Mouse (Mus musculus) myocyte (in vitro differentiated cells): ENCODE measurements around the gene Ern1.

ENCODE experiments used
- CEBPB ChIP-seq: IDR thresholded peaks from 2 replicates; pipeline ENCODE4 v1.6.1; 2011; ENCODE audit warnings: mild to moderate bottlenecking, moderate library complexity; ENCODE audit not compliant: poor library complexity, insufficient read depth, severe bottlenecking
- E2F4 ChIP-seq: IDR thresholded peaks from one replicate; pipeline ENCODE4 v1.6.1; 2011; ENCODE audit warnings: mild to moderate bottlenecking, control low read depth, moderate library complexity; ENCODE audit not compliant: insufficient read depth
- MAX ChIP-seq: IDR thresholded peaks from one replicate; pipeline ENCODE4 v1.6.1; 2011; ENCODE audit warnings: low read depth, mild to moderate bottlenecking, control low read depth
- MYOD1 ChIP-seq, 3 experiments: IDR thresholded peaks; one replicate each; pipeline ENCODE4 v1.6.1; 2011; ENCODE audit warnings: control low read depth in 2 of 3, low read depth in 2 of 3, mild to moderate bottlenecking in 2 of 3, moderate library complexity in 1 of 3; ENCODE audit not compliant: insufficient read length in 2 of 3, control insufficient read depth in 1 of 3
- MYOG ChIP-seq, 3 experiments: IDR thresholded peaks; one replicate each; pipeline ENCODE4 v1.6.1; 2011; ENCODE audit warnings: control low read depth in 2 of 3, low read depth in 2 of 3, mild to moderate bottlenecking in 2 of 3; ENCODE audit not compliant: insufficient read length in 2 of 3, control insufficient read depth in 1 of 3, insufficient read depth in 1 of 3
- POLR2A ChIP-seq: IDR thresholded peaks from one replicate; pipeline ENCODE4 v1.6.1; 2011; ENCODE audit warnings: low read depth, mild to moderate bottlenecking, control low read depth, moderate library complexity; ENCODE audit not compliant: insufficient read length
- POLR2AphosphoS2 ChIP-seq: IDR thresholded peaks from one replicate; pipeline ENCODE4 v1.6.1; 2011; ENCODE audit warnings: low read depth, control low read depth; ENCODE audit not compliant: insufficient read length
- REST ChIP-seq: IDR thresholded peaks from one replicate; pipeline ENCODE4 v1.6.1; 2011; ENCODE audit warnings: mild to moderate bottlenecking, control low read depth, moderate library complexity; ENCODE audit not compliant: insufficient read depth, insufficient read length
- SRF ChIP-seq: IDR thresholded peaks from one replicate; pipeline ENCODE4 v1.6.1; 2011; ENCODE audit warnings: low read depth; ENCODE audit not compliant: control insufficient read depth, insufficient read length
- TCF12 ChIP-seq: IDR thresholded peaks from one replicate; pipeline ENCODE4 v1.6.1; 2011; ENCODE audit warnings: mild to moderate bottlenecking, control low read depth; ENCODE audit not compliant: poor library complexity, insufficient read depth, severe bottlenecking
- TCF3 ChIP-seq: IDR thresholded peaks from one replicate; pipeline ENCODE4 v1.6.1; 2011; ENCODE audit warnings: low read depth, control low read depth; ENCODE audit not compliant: insufficient read length
- USF1 ChIP-seq: IDR thresholded peaks from one replicate; pipeline ENCODE4 v1.6.1; 2011; ENCODE audit warnings: low read depth, mild to moderate bottlenecking, control low read depth, moderate library complexity

- TF ChIP-seq E2F4 (no peak), POLR2A (no peak), MAX (no peak), TCF12 (no peak), TCF3 (no peak), USF1 (no peak), CEBPB (no peak), MYOD1 (IDR thresholded peaks at IDR 0.05; ENCODE audit: control insufficient read depth in 1 of 3, insufficient read length in 2 of 3, low read depth in 2 of 3) (no peak), SRF (no peak), REST (no peak), MYOG (IDR thresholded peaks at IDR 0.05; ENCODE audit: control insufficient read depth in 1 of 3, insufficient read depth in 1 of 3, insufficient read length in 2 of 3, low read depth in 2 of 3) (no peak), POLR2AphosphoS2 (no peak)
Measured at GRCm38 (mm10) chr11:106387020-106387419, 100.6 kb downstream of the Ern1 start.
